Mouse (Mus musculus): ENCODE data around the gene Ush1c. TPM values are rescaled to one million over a fixed set of nuclear protein-coding genes. Genes with fewer than 3 reads are reported as not detected.
A peak's percentile ranks its signal among the peaks of the same experiment; 100 is the strongest.

Ush1c gene
- total RNA-seq, 2 experiments from 2014 or later: 0.74 TPM; not detected in 1

- intact Hi-C loops (cut with DNase I): no loop called here
- peak; percentile 21 to 41 for DNase-seq (ENCODE audit: low spot score in 2 of 2)
Observed at GRCm38 (mm10) chr7:46154498-46155488, 83.5 kb downstream of the Ush1c start.

GRCm38 (mm10) chr7:46152819-46153351 is 85.4 kb downstream of the Ush1c start:
- intact Hi-C loops (cut with DNase I): no loop called here
- no peak for DNase-seq (ENCODE audit: low spot score in 2 of 2)

- intact Hi-C loops (cut with DNase I): no loop called here
- DNase-seq (ENCODE audit: low spot score in 2 of 2): no peak
Observed at GRCm38 (mm10) chr7:46147417-46147816, 90.9 kb downstream of the Ush1c start.

GRCm38 (mm10) chr7:46146675-46147308 is 91.5 kb downstream of the Ush1c start:
- intact Hi-C loops (cut with DNase I): no loop called here
- DNase-seq (ENCODE audit: low spot score in 2 of 2): no peak

Other genes with a start within 250 kb of the Ush1c start
- 1 to 10 TPM; 5.2 to 5.9 TPM for gene Abcc6, start 208.2 kb downstream of the Ush1c start, total RNA-seq (2021)
- gene Nomo1, start 204.8 kb downstream of the Ush1c start, total RNA-seq (2021): 100 to 1,000 TPM; 120 TPM
- 10 to 100 TPM; 29.2 to 30.5 TPM for gene Kcnj11, start 137.7 kb downstream of the Ush1c start, total RNA-seq (2021)
- 10 to 100 TPM; 37.1 to 37.4 TPM for gene Abcc8, start 58.5 kb downstream of the Ush1c start, total RNA-seq (2021)
- gene Otog, start 2.5 kb upstream of the Ush1c start, total RNA-seq (2021): under 1 TPM; 0.21 to 0.24 TPM
- gene Myod1, start 138.0 kb upstream of the Ush1c start, total RNA-seq (2021): not detected
- 10 to 100 TPM; 85.9 to 88.0 TPM for gene Kcnc1, start 158.0 kb upstream of the Ush1c start, total RNA-seq (2021)